Mouse (Mus musculus) T-helper 17 cell (primary cell): ENCODE data around the gene Atp6ap1.

ENCODE experiments used
- in situ Hi-C, 2 experiments: fragments of 300-600 bp; cut with MboI, MseI; formaldehyde crosslinking; loops; 1 replicate in 1 of 2; 2 replicates in 1 of 2; pipeline ENCODE4 v1.15.1; 2025; ENCODE audit warnings: high pct_unique_total_duplicates in 2 of 2

Gene Atp6ap1

DNA sequence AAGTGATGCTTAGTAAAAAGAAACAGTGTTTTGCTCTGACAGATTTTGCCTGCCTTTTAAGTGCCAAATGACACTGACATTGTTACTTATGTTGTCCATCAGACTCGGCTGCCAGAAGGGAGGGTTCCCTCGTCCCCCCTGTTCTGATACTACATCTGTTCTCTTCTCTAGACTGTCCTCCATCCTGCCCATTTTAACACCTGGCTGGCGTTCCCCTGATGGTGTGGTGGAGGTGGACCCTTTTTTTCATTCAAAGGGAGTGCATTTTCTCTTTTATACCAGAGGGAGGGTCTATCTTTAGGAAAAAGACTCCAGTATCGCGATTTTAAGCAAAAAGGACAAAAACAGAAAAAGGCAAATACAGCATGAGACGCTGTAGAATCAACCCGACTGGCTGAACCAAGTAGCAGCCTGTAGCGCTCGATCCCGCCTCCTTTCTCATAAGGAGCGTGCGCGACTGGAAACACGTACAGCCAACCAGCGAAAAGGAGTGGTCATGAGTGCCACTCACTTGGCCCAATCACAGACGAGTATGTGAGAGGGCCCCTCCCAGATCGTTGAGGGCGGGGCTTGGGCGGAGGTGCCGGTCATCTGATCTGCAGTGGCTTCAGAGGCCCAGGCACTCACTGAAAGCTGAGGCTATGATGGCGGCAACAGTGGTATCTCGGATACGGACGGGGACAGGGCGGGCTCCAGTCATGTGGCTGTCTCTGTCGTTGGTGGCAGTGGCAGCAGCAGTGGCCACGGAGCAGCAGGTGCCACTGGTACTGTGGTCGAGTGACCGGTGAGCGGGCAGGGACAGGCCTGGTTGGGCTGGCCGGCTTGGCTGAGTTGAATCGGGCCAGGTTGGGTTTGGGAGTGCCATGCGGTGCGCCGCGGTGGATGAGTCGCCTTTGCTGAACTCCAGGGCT lies at the start of gene Atp6ap1:
Atp6ap1 (plus strand) TSS at position 560 of the 911 bp plus-strand sequence.
- in situ Hi-C loops: no loop called here

DNA sequence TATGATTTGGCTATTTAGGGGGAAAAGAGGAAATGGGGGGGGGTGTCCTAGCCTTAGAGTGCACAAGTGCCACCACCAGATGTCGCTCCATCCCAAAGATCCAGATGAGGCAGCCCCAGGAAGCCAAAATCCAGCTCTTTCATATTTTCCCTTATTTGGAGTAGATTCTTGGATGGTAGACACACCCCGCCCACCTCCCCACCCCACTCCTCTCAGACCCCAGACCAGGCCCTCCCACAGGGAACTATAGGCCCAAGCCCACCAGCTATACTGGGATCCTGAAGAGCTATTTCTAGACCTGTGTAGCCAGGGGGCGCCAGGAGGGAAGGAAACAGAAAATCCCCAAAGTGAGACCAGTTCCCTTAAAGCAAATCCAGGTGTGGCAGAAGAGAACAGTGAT lies 48.2 kb upstream of the Atp6ap1 start:
- in situ Hi-C loops: loop anchor here in 1 of 2 experiments (5.0 kb wide), 1 partner anchor 164 kb away; no protein-coding TSS in a partner anchor

DNA sequence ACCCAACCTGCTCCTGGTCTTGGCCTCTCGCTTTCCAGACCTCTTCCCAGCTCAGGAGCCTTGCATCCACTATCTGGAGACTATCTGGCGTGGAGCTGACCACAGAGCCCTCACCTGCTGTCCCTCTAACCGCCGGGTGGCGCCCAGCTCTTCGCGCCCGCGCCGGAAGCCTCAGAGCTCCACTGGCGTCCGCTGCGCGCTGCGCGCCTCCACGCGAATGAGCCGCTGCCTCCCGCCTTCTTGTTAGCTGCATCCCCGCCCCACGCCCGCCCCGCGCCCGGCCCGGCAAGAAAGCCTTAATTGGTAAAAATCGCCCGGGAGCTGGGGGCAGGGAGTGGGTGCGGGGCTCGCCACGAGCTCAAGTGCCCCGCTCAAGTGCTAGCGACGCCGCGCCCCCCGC lies 47.3 kb upstream of the Atp6ap1 start, which contains the start of gene Flna:
Flna (minus strand) TSS at position 206 of the 400 bp plus-strand sequence.
- in situ Hi-C loops: loop anchor here (5.0 kb wide), 1 partner anchor 163 kb away; no protein-coding TSS in a partner anchor

DNA sequence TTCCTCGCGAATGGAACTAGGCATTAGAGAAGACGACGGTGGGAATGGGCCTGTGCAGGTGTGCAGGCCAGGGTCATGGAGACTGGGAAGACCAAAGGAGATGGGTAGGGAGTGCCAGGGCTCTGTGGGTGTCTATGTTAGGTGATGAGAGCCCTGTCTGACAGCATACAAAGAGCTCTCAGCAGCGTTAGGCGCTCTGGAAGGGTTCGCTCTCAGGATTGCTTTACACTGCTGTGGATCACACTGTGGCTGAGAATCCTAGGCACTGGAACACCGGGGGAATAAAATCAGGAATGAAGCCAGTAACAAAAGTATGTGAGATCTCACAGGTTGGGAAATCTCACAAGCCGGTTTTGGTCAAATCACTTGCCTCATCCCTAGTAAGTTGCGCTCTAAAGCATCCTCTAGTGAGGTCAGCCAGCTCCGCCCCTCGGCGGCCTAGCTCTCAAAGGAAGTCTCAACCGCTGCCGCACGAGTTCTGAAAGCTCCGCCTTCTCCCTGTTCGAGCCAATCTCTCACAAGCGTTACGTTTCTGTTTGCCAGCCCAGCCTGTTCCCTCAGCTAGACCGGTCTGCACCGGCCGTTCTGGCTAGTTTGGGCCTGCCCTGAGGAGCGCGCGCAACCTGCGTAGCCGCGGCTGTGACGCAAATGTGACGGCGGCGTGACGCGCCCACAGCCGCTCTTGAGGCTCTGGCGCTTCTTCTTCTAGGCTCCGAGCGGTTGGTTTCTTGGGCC lies 42.6 kb upstream of the Atp6ap1 start, which contains the start of gene Emd:
Emd (plus strand) TSS at position 535 of the 735 bp plus-strand sequence.
- in situ Hi-C loops: loop anchor here in 1 of 2 experiments (5.0 kb wide), 1 partner anchor 158 kb away; no protein-coding TSS in a partner anchor

DNA sequence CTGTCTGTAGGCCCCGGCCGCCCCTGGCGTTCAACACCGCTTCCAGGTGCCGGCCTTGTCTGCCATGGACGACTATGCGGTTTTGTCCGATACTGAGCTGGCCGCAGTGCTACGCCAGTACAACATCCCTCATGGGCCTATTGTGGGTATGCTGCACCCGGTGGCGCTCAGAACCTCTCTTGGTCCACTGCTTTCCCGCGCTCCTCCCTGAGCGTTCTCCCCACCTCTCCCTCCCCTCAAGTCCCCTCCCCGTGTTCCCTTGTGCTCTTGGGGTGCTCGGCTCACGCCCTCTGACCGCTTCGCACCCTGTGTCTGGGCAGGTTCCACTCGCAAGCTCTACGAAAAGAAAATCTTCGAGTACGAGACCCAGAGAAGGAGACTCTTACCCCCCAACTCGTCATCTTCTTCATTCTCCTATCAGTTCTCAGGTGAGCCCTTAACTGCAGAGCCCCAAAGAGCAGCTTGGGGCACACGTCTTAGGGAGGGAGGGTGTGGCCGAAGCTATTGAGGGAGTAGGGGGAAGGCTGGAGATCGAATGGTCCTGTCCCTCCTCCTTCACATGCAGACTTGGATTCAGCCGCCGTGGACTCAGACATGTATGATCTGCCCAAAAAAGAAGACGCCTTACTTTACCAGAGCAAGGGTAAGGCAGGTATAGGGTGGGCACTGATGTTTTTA lies 41.9 kb upstream of the Atp6ap1 start:
- in situ Hi-C loops: loop anchor here in 1 of 2 experiments (5.0 kb wide), 1 partner anchor 157 kb away; no protein-coding TSS in a partner anchor

DNA sequence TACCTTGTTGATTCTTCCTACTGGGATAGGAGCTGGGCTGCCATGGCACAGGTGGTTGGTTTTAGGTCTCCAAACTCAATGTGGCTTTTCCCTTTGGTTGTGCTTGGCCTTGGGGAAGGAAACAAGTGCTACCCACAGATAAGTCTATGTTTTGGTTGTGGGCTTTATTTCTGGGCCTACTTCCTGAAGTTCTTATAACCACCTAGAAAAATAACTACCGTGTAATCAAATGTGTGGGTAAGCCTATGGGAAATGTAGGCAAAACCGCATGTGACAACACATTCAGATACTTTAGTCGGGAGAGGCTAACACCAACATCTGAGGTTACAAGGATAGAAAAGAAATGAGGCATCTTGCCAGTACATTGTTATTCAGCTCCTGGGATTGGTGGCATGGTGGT lies 39.2 kb upstream of the Atp6ap1 start:
- in situ Hi-C loops: no loop called here

DNA sequence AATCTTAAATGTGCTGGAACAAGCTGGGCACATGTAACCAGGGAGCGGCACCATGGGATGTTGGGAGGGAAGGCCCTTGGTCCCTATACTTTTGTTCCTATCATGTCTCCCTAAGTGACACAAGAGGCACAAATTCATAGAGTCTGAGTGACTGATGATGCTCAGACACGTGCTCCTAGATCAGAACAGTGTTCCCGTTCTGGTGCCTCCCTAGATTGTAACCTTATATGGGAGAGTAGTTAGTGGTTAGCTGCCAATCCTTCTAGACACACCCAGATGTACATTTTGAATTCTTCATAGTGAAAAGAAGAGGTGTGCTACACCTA lies 27.2 kb upstream of the Atp6ap1 start:
- in situ Hi-C loops: loop anchor here (5.0 kb wide), 1 partner anchor 47 kb away; no protein-coding TSS in a partner anchor

DNA sequence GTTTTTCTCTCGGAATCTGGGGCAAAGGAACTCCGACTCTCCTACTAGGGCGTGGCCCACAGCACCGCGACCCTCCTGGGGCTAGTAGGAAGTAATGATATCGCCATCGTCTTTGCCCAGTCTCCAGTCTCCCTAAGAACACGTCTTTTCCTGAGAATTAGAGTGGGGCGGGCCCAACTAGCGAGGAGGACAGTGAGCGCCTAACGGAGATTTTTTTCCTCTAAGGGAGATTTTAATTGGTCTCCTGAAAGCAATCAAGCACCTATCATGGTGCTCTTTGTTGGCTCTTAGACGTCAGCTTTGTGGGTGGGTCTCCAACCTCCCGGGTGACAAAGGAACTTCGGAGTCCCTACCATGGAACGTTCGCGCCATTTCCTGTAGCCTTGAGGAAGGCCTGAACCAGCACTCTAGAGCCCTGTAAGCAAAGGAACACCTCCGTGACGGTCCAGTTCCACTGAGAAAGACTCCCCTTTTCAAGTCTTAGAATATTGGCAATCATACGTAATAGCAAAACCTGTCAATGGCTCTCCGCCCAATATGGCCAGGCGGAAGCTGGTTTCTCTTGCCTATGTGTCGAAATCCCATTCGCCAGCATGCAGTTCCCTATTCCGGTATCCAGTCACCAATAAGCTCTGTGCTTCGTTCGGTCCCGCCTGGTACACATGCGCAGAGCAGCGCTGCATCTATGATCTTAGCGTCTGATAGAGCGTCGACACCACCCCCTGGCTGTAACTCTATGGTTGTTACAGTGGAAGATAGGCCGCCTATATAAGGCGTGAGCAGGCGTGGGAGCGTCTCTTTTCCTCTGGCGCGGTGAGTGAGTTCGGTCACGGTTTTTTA lies 26.6 kb upstream of the Atp6ap1 start, which contains the start of gene Rpl10:
Rpl10 (plus strand) TSS at position 751 of the 840 bp plus-strand sequence.
- in situ Hi-C loops: no loop called here

DNA sequence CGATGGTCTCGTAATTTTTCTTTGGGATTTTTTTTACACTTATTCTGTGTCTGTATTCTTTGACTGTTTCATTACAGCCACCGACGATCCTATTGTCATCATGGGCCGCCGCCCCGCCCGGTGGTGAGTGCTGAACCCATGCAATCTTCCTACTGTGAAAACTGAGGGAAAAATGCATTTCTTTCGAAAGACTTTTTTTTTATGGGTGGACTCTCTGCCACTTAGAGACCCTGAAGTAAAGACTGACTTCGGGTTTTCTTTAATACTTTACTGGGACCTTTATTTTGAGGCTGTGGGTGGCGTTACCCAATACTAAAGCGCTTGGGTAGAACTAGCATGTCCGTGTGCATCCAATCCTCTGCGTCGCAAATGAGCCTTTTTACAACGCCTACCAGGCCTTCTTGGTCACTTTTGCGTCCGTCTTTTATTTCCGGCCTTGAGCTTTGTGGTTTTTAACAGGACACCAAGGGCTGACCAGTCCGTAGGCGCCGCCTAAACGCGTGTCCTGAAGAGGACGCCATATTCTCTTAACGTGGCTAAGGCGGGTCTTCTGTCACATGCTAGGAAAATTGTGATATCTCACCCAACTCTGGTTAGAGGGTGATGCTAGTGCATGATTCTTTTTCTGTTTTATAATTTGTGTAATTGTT lies 25.9 kb upstream of the Atp6ap1 start:
- in situ Hi-C loops: no loop called here

DNA sequence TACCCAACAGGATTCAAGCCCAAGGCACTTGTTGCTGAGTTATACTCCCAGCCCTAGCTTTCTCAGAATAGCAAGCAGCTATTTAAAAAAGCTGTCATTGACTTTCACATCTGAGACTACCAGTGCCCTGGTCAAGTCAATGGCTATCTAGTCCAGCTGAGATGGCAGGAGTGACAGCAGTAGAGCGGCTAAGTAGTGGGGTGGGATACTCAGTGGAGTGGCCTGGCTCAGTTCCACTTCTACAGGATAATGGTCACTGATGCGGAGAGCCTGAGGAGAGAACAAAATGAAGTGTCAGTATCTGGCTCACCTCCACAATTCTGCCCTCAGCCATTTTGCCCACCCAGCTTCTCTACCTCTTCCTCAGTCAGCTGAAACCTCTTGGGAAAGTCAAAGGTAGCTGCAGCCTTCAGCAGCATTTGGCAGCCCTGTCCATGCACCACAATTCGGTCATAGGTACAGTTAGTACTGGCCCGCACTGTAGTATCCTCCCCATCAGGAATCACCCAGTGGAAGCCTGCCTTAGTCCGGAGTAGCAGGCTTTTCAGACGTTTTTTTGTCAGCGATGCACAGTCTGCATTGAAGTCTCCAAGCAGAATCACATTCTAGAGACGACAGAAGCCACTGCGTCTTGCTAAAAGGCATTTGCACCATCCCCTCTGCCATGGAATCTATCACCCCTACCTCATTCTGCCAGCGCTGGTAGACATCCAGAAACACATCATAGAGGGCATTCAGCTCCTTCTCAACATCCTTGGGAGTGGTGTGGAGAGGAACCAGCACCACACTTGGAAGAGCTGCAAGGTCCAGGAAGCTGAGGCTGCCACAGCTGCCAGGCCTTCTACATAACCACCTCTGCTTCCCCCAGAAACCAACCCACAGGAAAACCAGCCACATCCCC lies 23.2 kb upstream of the Atp6ap1 start:
- in situ Hi-C loops: no loop called here

DNA sequence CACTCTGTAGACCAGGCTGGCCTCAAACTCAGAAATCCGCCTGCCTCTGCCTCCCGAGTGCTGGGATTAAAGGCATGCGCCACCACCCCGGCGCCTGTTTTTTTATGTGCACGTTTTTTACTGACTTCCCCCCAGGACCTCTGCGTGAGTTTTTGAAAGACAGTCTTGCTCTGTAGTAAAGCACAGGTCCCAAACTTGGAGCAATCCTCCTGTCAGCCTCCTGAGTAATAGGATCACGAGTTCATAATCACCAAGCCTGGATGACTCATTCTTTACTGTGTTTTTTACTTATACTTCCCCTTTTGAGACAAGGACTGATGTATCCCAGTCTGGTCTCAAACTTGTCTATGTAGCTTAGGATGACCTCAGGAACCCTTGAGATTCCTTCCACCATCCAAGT lies 19.0 kb upstream of the Atp6ap1 start:
- in situ Hi-C loops: no loop called here

DNA sequence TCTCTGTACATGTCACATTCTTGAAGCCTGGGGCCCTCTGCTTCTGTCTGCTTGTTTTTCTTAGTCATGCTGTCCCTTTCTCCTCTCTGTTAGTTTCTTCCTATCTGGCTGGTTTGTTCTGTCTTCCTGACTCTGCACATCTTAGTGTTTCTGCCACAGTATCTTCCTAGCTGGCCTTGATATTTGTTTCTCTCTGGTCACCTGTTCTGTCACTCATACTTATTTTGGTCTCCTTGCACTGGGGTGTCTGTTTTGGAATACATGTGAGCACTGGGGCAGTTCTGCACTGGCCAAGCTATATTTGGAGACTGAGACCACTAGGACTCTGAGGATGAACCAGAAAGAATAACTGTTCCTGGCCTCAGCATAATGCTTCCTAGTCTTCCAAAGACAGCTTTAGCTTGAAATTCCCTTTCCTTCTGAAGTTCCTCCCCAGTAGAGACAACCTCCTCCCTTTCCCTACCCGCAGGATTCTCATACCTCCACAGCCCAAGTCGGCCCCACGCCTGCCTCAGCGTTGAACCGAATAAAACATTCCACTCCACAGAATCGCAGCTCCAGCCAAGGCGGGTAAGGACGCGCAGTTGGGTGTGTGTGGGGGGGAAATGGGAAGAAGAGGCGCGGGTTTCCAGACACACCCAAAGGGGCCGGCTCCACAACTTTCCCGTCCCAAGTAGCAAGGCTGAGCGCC lies 15.7 kb upstream of the Atp6ap1 start:
- in situ Hi-C loops: no loop called here

DNA sequence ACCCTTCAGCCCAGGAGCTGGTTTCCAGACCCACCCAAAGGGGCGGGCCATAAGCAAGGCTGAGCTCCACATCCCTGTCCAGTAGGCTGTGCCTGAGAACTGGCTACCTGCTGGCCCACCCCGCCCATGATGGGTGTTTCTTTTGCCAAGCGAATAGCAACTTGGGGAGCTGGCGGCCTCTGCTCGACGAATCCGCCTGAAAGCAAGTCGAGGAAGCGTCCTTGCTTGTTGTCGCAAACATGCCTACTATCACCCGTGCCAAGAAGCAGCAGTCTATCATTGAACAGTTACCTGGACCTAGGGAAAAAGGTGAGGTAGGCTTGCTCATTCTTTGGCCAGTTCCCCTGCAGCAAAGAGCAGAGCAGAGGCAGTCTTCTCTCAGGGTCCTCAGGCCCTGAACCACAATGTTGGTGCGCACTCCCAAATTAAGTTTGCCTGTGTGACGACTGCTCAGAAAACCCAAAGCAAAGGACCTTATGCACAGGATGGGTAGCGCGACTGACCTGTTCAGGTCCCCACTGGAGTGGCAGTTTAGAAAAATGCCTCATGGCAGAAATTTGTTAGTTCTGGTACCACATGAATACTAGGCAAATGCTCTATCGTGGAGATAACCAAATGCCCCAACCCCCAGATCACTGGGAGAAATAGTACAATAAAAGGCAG lies 15.0 kb upstream of the Atp6ap1 start, which contains the start of the genes Taz and Dnase1l1:
Taz (plus strand) TSS at position 181 of the 663 bp plus-strand sequence.
Dnase1l1 (minus strand) TSS at position 606 of the 663 bp plus-strand sequence.
- in situ Hi-C loops: no loop called here

DNA sequence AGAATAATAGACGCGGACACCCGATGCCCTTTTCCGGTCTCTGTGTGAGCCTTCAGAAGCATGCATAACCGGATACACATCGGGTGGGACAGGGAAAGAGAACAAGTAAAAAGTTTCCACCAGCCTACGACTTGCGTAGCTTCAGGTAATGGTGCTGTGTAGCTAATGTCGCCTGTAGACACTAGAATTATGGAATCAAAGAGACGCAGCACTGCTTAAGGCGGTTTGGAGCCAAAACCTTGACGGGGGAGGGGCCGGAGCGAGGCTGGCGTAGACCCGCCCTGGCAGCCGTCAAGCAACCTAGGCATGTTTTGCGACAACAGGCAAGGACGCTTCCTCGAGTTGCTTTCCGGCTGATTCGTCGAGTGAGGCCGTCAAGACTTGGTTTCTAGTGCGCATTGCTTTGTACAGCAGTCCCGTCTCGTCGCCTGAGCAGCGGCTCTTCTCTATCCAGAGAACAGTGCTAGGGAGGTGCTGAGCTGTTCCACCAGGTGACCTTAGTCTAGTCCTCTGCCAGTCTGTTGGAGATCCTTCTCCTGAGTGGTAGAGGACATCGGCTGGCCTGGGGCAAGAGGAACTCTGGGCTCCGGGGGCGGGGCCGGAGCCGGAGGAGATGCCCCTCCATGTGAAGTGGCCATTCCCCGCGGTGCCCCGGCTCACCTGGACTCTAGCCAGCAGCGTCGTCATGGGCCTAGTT lies 14.4 kb upstream of the Atp6ap1 start:
- in situ Hi-C loops: no loop called here

DNA sequence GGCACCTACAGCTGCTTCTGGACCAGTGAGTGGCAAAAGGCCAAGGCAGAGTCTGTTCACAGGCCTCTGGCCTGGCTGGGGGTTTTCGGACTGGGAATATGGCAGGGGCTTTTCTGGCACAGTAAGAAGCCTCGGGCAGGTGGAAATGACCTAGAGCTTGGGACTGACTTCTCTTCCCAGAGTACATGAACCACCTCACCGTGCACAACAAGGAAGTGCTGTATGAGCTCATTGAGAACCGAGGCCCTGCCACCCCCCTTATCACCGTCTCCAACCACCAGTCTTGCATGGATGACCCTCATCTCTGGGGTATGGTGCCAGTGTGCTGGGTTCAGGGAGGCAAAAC lies 13.8 kb upstream of the Atp6ap1 start:
- in situ Hi-C loops: no loop called here

DNA sequence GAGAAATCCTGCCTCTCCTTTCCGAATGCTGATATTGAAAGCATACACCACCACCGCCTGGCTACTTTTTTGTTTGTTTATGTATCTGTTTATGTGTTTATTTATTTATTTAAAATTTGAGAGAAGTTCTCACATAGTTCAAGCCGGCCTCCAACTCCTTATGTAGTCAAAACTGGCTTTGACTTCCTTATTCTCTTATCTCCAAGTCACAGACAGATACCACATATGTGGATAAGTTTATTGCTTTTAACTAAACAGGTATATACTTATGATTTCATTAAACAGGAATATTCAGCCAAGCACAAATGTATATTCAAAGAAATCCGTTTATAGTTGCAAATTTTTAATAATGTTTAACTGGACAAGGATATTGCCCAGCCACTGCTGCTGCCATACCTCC lies 3.5 kb upstream of the Atp6ap1 start:
- in situ Hi-C loops: no loop called here

DNA sequence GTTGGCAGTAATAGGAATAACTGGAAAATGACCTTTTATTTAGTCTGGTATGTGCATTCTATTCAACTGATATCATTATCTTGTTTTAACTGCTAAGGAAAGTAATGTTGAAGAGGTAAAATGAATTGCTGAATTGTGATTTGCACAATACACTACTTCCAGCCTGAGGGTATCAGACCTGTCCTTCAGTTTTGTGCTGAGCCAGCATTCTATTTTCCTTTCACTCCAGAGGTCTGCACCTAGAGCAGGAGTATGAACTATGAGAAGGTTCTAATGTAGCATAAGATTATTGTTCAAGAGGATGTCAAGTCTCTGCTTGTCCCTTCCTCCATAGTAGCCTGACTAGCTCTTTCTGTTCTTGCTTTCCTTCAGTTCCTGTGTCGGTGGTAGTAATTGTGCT lies 1.5 kb downstream of the Atp6ap1 start:
- in situ Hi-C loops: no loop called here
